Mouse (Mus musculus) lung, postnatal 4 days (tissue): ENCODE data around the gene Noxred1.
"Not testable (repeated sequence)": the region's sequence is repeated elsewhere in the genome, so short reads cannot be mapped to it uniquely, and the experiment has no call there.

Experiments used
- DNase-seq, 2 experiments: peaks; one replicate each; pipeline ENCODE4 v3.0.0; 2021

Gene Noxred1

DNA sequence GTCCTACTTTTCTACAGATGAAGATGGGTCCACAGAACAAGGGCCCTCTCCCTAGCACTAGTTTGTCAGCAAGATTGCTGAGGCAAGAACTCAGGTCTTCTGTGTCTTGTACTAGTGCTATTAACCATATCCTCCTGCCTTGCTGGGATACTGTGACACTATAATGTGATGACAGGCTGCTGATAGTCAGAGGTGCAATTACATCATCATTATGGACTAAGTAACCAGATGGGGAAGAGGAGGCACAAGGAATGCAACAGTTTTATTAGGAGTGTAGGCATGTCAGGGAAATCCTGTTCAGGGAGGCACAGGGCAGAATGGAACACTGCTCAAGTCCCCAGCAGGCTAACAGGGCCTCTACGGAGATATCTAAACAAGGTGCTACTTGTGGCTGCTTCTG is at the start of gene Noxred1:
Gene Noxred1 (minus strand): TSS at position 101 of the 400 bp plus-strand sequence.
- DNase-seq = no peak

DNA sequence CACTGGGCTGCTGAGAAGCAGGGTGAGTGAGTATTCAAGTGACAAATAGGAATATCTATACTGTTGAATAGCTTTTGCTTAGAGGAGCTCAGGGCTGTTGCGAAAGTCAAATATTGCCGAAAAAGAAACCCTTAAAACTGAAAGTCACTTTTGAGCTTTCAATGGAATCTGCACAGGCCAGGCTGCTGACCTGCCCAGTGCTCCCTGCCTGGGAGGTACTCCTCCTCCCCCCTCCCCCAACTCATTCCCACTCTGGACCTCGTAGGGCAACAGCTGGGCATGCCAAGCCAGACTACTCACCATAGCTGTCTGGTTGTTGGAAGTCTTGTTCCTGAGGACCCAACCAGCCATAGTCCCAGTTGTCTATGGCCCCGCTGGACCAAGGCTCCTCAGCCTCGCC is 46.2 kb upstream of the Noxred1 start:
- peak in 1 of 2 experiments; percentile 45 for DNase-seq

DNA sequence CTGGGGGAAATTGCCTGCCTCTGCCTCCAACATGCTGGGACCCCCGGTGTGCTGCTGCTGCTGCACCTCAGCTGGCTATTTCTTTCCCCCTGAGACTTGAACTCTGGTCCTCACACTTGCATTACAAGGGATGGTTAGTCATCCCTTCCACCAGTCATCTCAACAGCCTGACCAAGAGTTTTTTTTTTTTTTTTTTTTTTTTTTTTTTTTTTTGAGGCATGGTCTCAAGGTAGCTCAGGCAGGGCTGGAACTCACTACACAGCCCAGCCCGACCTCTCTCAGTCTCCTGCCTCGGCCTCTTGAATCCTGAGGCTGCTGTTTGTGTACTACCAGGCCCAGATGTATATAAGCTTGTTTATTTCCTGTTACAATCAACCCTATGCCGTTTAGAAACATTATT is 45.7 kb upstream of the Noxred1 start:
- DNase-seq = no peak

DNA sequence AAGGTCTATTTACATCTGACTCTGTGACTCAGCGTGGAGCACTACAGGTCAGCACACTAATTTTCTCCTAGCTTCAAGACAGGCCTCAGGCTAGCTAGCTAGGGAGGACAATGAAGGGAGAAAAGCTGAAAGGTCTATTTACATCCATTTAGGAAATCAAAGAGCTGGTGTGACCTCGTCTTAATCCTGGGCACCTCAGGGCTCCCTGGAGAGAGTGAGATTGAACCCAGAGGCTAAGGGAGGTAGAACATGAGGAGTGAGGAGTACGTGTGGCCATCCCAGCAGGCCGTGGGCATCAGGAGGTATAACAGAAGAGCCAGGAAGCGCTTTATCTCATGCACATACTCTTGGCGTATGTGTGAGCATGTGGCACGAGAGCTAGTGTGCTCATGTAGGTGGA is 45.2 kb upstream of the Noxred1 start:
- no peak for DNase-seq

DNA sequence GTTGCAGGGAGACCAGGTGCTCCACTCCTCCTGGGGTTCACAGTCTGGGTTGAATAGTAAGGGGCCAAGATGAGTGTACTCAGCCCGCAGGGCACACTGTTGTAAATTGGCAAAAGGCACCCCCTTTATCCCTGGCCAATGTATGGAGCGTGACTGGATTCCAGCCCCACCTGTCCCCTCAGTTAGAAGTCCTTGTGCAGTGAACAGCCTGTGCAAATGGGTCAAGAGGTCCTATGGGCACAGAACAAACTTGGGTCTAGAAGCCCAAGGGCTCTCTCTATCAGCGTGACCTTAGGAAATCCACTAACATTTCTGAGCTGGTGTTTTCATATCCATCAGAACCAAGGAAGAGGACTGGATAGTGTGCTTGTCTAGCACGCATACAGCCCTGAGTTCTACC is 44.2 kb upstream of the Noxred1 start:
- no peak for DNase-seq

DNA sequence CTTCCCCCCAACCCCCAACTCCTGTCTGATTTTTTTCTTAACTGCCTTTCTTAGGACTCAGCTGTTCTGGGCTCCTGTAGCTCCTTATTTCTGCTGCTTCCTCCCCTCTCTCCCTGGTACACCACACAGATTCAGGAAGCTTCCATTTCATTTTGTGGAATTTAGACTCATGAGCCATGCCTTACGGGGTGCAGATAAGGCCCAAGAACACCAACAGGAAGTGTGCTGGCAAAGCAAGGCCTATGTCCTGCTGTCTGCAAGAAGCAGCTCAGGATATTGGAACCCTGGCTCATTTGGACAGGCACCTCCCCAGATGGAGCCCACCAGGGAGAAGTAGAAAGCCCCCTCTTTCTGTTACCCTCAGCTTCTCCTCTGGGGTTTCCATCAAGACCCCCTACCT is 43.2 kb upstream of the Noxred1 start:
- DNase-seq = no peak

DNA sequence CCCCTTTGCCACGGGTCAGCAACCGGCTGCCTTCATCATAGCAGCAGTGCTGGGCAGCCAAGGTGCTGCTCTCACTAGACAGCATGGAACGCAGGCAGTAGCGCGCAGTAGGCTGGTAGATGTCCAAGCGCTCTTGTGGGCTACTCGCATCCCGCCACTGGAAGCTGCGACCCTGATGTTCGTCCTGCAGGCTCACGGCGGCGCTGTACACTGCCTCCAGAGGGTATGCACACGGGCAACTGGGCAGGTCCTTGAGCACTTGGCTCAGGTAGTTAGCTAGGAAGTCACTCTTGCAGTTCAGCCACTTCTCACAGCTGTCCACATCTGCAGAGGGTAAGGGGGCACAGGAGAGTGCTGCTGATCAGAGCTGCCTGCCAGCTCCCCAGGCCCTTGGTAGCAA is 41.3 kb upstream of the Noxred1 start:
- DNase-seq = peak; percentile 31 to 58

DNA sequence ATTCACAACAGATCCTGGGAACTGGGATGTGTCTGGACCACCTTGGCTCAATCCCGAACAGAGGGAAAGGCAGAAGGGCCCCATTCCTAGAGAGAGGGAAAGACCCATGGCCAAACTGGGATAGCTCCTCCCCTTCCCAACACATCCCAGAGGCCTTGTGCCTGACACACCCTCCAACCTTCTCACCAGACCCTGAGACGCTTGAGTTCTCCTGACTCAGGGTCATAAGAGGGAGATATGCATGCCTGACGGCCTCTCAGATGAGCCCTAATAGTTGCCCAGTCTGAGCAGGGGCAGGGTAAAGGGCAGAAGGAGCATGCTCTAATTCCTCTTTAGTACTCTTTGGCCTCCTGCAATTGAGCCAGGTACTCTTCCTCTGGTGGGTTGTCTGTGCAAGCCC is 40.8 kb upstream of the Noxred1 start:
- DNase-seq = no peak

DNA sequence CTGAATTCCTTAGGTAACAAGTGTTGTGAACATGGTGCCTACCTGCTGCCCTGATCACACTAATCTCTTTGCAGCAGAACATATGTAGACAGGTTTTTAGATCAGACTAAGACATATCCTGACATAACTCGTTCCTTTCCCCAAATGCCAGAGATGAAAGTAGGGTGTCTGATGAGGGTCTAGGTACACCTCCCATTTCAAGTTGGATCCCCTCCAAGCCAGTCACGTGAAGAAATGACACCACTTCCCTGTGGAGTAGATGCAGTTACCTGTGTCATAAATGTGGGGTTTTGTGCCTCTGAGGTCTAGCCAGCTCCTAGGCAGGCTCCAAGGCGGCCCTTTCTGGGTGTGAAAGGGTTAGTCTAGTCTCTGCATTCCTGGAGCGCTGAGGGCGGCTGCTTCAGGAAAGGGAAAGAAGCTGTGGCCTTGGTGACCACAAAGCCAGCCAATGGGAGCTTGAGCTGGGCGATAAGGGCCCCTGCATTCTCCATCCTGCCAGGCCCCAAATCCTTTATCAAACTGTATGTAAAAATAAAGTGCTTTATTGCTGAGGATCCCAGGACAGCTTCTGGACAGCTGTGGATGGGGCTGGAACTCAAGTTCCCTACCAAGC is 39.7 kb upstream of the Noxred1 start:
- DNase-seq = peak in 1 of 2 experiments; percentile 34

DNA sequence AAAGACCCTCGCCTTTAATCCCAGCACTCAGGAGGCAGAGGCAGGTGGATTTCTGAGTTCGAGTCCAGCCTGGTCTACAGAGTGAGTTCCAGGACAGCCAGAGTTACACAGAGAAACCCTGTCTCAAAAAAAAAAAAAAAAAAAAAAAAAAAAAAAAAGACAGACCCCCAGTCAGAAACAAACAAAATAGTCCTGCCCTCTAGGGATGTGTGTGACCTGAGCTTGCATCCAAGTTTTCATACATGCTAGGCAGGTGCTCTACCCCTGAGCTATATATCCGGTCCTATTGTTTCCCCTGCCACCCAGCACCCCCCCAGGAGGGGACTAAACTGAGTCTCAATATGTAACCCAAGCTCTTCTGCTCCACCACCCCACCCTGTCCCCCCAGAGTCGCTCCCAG is 38.7 kb upstream of the Noxred1 start:
- DNase-seq = not testable (repeated sequence)

DNA sequence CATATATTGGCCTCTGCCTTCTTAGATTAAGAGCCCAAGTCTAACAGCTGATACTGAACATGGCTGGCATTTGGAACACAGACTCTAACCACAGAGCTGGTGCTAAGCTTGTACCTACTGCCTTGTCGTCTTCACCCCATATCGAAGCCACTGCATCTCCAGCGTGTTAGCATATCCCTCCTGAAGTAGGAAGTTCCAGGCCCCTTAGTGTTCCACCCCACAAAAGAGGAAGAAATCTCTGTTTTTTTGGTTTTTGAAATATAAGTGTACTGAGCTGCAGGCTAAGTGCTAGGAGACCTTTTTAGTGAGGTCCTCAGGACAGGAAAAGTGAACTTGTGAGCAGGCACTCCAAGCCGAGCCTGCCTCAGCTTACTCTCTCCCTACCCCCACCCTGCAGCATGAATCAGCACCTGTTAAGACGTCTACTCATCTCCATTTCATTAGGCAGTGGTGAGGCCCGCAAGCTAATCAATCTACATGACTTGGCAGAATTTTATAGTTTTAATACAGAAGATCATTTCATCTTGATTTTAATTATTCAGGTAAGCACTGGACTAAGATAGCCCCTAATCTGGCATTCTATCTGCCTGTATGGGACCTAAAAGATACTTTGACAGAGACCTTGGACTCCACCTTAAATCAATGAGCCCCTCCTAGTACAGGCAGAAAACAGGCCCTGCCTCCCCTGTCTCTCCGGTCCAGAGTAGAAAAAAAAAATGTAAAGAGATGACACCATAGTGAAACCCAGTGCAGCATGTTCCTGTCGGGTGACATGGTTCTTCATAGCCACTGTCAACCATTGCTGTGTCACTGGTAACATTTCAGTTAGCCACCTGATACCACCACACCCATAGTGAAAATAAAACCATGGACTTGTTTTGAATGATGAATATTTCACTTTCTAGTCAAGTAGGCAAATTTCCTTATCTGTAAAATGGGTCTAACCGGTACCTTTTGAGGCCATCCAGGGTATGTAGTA is 36.6 kb upstream of the Noxred1 start:
- DNase-seq = no peak

DNA sequence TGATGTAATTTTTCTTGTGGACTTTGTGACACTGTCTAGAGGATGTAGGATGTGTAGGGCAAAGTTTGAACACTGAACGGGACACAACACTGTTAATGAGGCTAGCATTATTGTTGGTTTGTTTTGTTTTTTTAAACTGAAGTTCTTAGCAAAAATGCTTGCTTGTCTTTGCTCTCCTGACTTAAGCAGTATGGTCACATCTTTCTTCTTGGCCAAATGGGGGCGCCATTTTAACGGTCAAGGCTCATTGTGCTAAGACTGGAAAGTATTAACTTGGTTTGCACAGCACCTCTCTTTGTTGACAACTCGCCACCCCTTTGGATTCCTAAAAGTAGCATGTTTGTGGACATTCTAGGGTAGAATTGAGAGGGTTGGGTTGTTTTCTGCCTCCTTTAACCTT is 29.1 kb upstream of the Noxred1 start:
- DNase-seq = peak in 1 of 2 experiments; percentile 53

DNA sequence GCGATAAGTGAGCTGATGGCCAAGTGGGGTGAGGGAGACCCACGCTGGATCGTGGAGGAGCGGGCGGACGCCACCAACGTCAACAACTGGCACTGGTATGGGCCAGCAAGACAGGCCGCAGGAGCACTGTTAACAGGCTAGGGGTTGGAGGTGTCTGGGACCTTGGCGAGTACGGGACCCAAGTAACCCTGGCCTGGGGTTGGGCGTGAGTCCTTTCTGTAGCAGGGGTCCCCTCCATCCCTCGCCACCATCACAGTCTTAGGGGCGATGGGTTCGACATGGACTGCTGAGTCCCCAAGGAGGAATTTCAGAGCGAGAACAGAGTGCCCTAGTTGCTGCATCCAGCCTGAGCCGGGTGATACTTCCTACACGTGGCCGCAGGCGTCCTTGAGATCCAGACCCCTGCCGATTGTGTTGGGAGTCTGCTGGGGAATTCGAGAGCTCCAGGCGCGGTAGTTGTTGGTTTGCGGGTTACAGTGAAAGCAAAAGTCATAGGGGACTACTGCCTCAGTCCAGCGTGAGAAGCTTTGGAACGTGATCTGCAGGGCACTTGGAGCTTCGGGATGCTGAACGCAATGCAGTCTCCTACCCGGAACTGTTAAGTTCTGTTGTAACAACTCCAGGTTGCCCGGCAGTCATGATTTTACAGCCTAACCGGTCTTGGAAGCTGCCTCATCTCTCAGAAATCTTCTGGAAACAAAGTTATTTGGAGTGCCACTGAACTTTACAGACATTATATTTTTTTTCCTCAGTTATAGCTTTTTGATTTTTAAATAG is 28.5 kb upstream of the Noxred1 start:
- no peak for DNase-seq

DNA sequence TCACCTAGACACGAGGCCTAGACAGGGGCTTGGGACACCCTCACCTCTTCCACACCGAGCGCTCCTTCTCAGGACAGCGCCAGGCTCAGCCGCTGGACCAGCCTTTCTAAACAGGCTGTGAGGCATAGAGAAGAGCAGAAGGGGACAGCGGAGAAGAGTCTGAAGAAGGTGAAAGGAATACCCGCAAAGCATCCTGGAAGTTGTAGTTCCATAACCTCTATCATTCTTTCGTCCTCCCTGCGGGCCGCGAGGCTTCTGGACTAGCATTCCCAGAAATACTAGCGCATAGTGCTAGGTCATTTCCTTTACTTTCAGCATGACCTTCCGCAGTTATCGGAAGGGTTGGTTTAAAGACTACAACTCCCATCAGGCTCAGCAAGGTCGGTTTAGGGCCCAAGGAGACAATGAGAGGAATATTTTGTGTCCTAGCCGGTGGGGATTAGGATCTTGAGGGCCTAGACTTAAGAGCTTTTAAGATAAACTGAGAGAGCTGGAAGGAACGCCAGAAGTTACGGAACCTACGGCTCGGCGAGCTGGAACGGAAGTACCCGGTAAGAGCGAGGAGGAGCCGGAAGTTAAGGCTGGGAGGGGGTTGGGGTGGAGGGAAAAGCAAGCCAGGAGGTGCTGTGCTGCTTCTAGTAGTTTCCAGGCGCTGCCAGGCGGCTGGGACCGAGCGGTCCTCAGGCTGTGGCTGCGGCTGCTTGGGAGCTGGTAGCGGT is 27.7 kb upstream of the Noxred1 start, which contains the start of the genes Vipas39 and Ahsa1:
Gene Vipas39 (minus strand): TSS at position 149 of the 719 bp plus-strand sequence.
Gene Ahsa1 (plus strand): TSS at position 372 of the 719 bp plus-strand sequence.
- peak; percentile 88 to 92 for DNase-seq

DNA sequence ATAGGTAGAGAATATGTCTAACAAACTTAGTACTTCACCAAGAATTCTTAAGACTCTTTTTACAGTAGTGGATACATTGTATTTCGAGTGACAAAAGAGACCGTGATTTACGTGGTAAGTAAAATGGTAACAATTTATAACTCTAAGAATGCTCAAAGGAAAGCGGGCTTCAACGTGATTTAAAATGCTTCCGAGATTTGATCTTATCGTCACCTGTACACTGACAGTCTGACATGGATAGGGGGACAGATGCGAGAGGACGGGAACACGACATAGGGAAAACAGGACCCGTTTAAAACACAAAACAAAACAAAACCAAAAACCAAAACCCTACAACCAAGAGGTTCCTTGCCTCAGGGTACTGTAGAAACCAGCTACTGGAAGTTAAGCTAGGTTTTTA is 26.9 kb upstream of the Noxred1 start:
- DNase-seq = no peak

DNA sequence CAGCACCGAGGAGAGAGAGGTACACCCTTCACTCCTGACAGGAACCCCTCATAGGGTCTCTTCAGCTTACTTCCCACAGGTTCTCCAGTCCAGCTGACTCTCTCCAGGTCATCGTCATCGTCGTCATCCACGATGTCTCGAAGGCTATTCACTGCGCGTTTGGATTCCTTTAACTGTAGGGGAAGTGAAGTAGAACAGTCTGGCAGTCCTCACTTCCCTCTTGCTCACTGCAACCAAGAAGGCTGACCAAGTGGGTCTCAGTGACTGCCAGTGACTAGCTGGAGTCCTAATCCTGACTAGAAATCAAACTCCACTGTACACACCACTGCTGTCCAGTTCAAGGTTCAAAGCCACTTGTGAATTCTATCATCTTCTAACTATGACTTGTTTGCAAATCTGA is 22.0 kb upstream of the Noxred1 start:
- DNase-seq = no peak

DNA sequence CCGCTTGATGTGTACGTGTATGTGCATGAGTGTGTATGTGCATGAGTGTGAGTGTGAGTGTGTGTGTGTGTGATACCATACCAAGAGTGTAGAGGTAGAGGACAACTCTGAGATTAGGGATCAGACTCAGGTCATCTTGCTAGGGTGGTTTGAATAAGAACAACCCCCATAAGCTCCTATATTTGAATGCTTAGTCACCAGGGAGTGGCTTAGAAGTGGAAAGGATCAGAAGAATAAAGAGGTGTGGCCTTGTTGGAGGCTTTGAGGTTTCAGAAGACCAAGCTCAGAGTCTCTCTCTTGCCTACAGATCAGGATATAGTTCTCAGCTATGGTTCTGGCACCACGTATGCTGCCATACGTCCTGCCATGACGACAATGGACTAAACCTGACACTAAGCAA is 18.1 kb upstream of the Noxred1 start:
- DNase-seq = no peak

DNA sequence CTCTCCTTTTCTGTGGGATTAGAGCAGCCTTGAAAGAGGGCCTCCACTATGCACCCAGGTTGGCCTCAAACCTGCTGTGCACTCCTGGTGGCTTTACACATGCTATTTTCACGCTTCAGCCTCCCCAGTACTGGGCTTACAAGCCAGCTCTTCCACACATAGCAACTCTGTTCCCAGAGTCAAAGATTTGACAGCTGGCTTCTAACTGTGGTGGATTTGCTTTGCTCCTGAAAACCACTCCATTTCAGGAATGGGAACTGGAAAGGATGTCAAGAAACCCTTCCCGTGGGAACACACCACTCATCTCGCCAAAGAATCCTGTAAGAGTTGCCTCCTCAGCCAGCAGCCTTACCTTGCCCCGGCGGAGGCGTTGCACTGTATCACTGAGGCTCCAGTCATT is 15.3 kb upstream of the Noxred1 start:
- DNase-seq = no peak

DNA sequence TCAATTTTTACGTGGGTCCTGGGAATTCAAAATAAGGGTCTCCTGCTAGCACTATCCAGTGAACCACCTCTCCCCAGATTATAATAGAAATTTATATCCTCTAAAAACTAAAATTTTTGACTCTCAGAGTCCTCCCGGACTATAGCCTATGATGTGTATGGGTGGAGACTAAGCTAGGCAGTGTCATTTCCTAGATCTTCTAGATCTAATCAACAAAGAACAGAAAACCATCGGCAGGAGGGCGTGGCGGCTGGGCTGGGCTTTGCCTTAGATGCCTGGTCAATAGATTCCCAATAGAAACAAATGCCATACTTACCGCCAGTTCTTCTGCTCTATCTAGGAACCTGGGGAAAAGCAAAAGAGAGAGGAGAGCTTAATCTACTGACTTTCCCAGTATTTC is 11.6 kb upstream of the Noxred1 start:
- DNase-seq = no peak

DNA sequence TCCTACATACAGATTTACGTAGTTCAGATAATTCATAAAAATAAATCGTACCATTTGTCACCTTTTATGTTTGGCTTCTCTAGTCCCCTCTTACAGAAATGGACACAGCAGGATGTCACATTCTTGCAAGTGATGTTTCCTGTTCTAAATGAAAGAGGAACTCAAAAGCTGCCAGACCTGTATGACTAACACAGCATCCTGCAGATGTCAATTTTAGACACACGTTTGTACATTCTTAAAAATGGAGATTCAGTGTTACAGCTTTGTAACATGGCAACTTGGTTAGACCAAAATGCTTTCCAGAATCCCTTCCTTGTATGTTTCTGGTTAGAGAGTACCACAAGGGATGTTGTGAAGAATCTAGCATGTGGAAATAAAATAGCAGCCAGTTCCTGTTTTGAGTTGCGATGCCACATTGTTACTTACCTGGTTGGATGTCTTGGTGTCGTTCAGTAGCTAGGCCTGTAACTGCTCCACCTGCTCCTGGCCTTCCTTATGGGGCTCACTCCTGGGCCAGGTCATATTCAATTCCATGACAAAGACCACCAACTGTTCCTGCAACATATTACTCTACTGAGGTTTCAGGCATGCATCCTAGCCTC is 1.5 kb downstream of the Noxred1 start:
- no peak for DNase-seq

DNA sequence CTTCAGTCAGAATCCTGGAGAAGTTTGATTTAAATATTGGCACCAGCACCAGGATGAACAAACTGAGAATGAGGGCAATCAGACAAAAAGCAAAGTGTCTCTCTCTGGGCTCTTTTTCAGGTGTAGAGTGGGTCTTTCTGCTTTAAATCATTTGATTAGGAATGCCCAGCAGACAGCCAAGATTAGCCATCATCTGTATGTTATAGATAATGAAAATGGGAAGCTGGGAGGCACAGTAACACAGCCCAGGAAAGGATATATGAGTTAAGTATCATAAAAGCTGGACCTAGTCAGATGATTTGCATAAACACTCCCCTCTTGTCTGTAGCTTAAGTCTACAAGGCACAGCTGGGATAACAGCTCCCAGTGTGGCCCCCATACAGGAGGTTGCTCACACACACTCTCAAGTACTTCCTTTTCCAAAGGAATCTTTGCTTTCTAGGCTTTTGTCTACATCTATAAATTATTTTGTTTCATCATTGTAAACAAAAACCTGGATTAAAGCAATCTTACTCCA is 8.1 kb downstream of the Noxred1 start:
- no peak for DNase-seq

DNA sequence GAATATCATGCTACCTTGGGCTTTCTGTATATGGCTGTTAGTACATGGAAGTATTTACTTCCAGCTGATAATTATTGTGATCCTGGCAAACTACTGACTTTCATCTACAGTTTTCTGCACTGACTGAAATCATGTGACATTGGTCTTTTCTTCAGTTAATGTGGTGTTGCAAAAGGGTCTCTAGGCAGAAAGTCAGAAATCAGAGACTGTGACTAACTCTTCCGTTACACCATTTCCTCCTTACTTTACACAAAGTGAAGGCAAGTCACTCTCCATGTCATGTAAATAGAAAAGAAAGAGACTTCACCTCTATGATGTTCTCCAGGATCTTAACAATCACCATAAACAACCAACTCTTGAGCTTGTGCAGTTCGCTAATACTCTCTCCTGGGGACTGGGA is 8.9 kb downstream of the Noxred1 start:
- DNase-seq = no peak
